15 mouse cellular contexts compared by ENCODE assay signal in genomic region chr1:146584181-146584580, GRCm38 (mm10).
"Had no signal": no experiment of that assay in that cellular context is flagged by ENCODE, and none has a peak within 500 bp of the region (broad histone marks: within the 10 kb centered on the region; RNA-seq: fewer than 3 reads in every experiment).

No protein-coding gene starts in this region.

- H3K36me3 ChIP-seq: limb, embryonic 12.5 days; liver, embryonic 13.5 days; lung, embryonic 15.5 days; neural tube, embryonic 12.5 days had no signal

- H3K4me2 ChIP-seq: limb, embryonic 12.5 days; liver, embryonic 13.5 days; lung, embryonic 15.5 days; midbrain, embryonic 11.5 days; neural tube, embryonic 12.5 days had no signal

- H3K9ac ChIP-seq: limb, embryonic 12.5 days; liver, embryonic 13.5 days; liver, postnatal 0 days; lung, embryonic 15.5 days; neural tube, embryonic 12.5 days had no signal

- H3K27me3 ChIP-seq: limb, embryonic 12.5 days; liver, embryonic 13.5 days; lung, embryonic 15.5 days; megakaryocyte, embryonic 14.5 days; neural tube, embryonic 12.5 days had no signal

- H3K4me3 ChIP-seq: limb, embryonic 12.5 days; liver, embryonic 13.5 days; lung, embryonic 15.5 days; megakaryocyte, embryonic 14.5 days; neural tube, embryonic 12.5 days had no signal

- H3K9me3 ChIP-seq: limb, embryonic 12.5 days; liver, embryonic 13.5 days; lung, embryonic 15.5 days; megakaryocyte, embryonic 14.5 days; neural tube, embryonic 12.5 days had no signal

- ATAC-seq: liver, postnatal 0 days had no signal

- H3K27ac ChIP-seq: kidney, postnatal 0 days; limb, embryonic 12.5 days; liver, embryonic 13.5 days; lung, embryonic 15.5 days; macrophage; neural tube, embryonic 12.5 days had no signal

- DNase-seq: kidney, adult 9 months; kidney, postnatal 4 days; liver; liver, embryonic 13.5 days; liver, postnatal 0 days; lung, postnatal 14 days; thymus, adult 2 months; thymus, postnatal 25 days had no signal

- H3K4me1 ChIP-seq: limb, embryonic 12.5 days; liver, embryonic 13.5 days; lung, embryonic 15.5 days; megakaryocyte, embryonic 14.5 days; neural tube, embryonic 12.5 days had no signal
